Mouse (Mus musculus) liver, embryonic 15.5 days (tissue): Measurements from ENCODE around the gene Itgad. TPM values are rescaled to one million over a fixed set of nuclear protein-coding genes. Genes with fewer than 3 reads are reported as not detected.

Experiments used
- ATAC-seq: fragments of 200-750 bp; cut with Nextera tagmentation; 2 replicates; pipeline ENCODE4 v1.8.0; 2017; ENCODE audit warnings: moderate number of reproducible peaks, mild to moderate bottlenecking, moderate library complexity; ENCODE audit not compliant: insufficient read depth
- H3K27ac ChIP-seq: fragments of 300-500 bp; sonication (generic); replicated peaks from 2 replicates; pipeline ENCODE4 v1.5.1; 2015; ENCODE audit warnings: mild to moderate bottlenecking, inconsistent platforms
- H3K27me3 ChIP-seq: fragments of 300-500 bp; sonication (generic); 2 replicates; pipeline ENCODE4 v1.6.1; 2015; ENCODE audit warnings: mild to moderate bottlenecking, inconsistent platforms
- H3K36me3 ChIP-seq: fragments of 300-500 bp; sonication (generic); replicated peaks from 2 replicates; pipeline ENCODE4 v1.6.1; 2015; ENCODE audit warnings: moderate library complexity, mild to moderate bottlenecking, inconsistent platforms
- H3K4me1 ChIP-seq: fragments of 300-500 bp; sonication (generic); replicated peaks from 2 replicates; pipeline ENCODE4 v1.6.1; 2015; ENCODE audit warnings: inconsistent platforms
- H3K4me2 ChIP-seq: fragments of 300-500 bp; sonication (generic); 2 replicates; pipeline ENCODE4 v1.6.1; 2015; ENCODE audit warnings: moderate library complexity, mild to moderate bottlenecking, inconsistent platforms
- H3K4me3 ChIP-seq: fragments of 300-500 bp; sonication (generic); replicated peaks from 2 replicates; pipeline ENCODE4 v1.5.1; 2015; ENCODE audit warnings: mild to moderate bottlenecking, inconsistent platforms
- H3K9ac ChIP-seq: fragments of 300-500 bp; sonication (generic); 2 replicates; pipeline ENCODE4 v1.6.1; 2015; ENCODE audit warnings: moderate library complexity, mild to moderate bottlenecking, inconsistent platforms
- H3K9me3 ChIP-seq: fragments of 300-500 bp; sonication (generic); replicated peaks from 2 replicates; pipeline ENCODE4 v1.6.1; 2016; ENCODE audit warnings: inconsistent platforms
- WGBS: fragments of 180-500 bp; shearing (Covaris S2); methylation state at CpG from one replicate; pipeline ENCODE4 v1.1.7; 2015; ENCODE audit warnings: mixed read lengths; ENCODE audit not compliant: insufficient replicate concordance; 5-methylcytosine and 5-hydroxymethylcytosine counted together
- polyA plus RNA-seq: library from polyadenylated mRNA; unstranded; fragments of >200 nt; fragmentation: Nextera tagmentation; extraction: Ambion mirVana; gene quantifications from 2 replicates; pipeline ENCODE4 v1.2.1, GENCODE M21; 2015

The Itgad gene
- polyA plus RNA-seq, 1 experiment from 2014 or later, result 0.02 TPM

- Histone ChIP-seq H3K4me2 (no peak overlapping the region), H3K4me1 (peaks cover 39% of the 10 kb centered on the region), H3K27ac (no peak overlapping the region), H3K9me3 (no peaks in the 10 kb centered on the region), H3K4me3 (no peak overlapping the region), H3K27me3 (peaks cover 17% of the 10 kb centered on the region), H3K9ac (no peak overlapping the region), H3K36me3 (peaks cover 52% of the 10 kb centered on the region)
- no peak for ATAC-seq
- 87% methylated on average over 18 of the region's 18 CpGs for whole genome bisulfite sequencing
These were observed 90.3 kb downstream of the Itgad start for GRCm38 (mm10) chr7:128244410-128245025.

- Histone ChIP-seq H3K27me3 (peaks cover 23% of the 10 kb centered on the region), H3K4me1 (peaks cover 37% of the 10 kb centered on the region), H3K4me2 (no peak overlapping the region), H3K9me3 (no peaks in the 10 kb centered on the region), H3K36me3 (peaks cover 41% of the 10 kb centered on the region), H3K27ac (no peak overlapping the region), H3K9ac (no peak overlapping the region), H3K4me3 (no peak overlapping the region)
- no peak for ATAC-seq
- 77% methylated on average over 4 of the region's 4 CpGs for WGBS
These were observed 91.4 kb downstream of the Itgad start for GRCm38 (mm10) chr7:128245547-128245946.

- peaks cover 30% of the 10 kb centered on the region for H3K36me3 ChIP-seq
- H3K9ac ChIP-seq, result peak within 1 kb of the TSS; percentile 65
- H3K4me3 ChIP-seq, result peak within 1 kb of the TSS; percentile 54
- H3K27ac ChIP-seq, result peak within 1 kb of the TSS; percentile 60
- peak within 1 kb of the TSS; percentile 80 for H3K4me2 ChIP-seq
- peaks cover 33% of the 10 kb centered on the region for H3K27me3 ChIP-seq
- 10% methylated on average over 29 of the region's 30 CpGs for WGBS
- ATAC-seq, result peak; percentile 37
- H3K9me3 ChIP-seq, result no peaks in the 10 kb centered on the region
- peaks cover 33% of the 10 kb centered on the region for H3K4me1 ChIP-seq
These were observed 92.6 kb downstream of the Itgad start, which contains the start of gene Tgfb1i1 for GRCm38 (mm10) chr7:128246496-128247391. Gene Tgfb1i1, plus strand, starts transcription at chr7:128246812.

GRCm38 (mm10) chr7:128247443-128247842 lies 93.3 kb downstream of the Itgad start:
- peaks cover 39% of the 10 kb centered on the region for H3K4me1 ChIP-seq
- WGBS, result 2% methylated on average over 13 of the region's 13 CpGs
- H3K27ac ChIP-seq, result peak overlapping the region; percentile 60
- peak overlapping the region; percentile 65 for H3K9ac ChIP-seq
- peak overlapping the region; percentile 80 for H3K4me2 ChIP-seq
- H3K36me3 ChIP-seq, result peaks cover 24% of the 10 kb centered on the region
- peak overlapping the region; percentile 54 for H3K4me3 ChIP-seq
- no peaks in the 10 kb centered on the region for H3K9me3 ChIP-seq
- ATAC-seq, result peak; percentile 81
- H3K27me3 ChIP-seq, result peaks cover 40% of the 10 kb centered on the region

GRCm38 (mm10) chr7:128248081-128249042 lies 94.2 kb downstream of the Itgad start:
- Histone ChIP-seq H3K27ac (no peak overlapping the region), H3K4me1 (peaks cover 42% of the 10 kb centered on the region), H3K4me2 (peak overlapping the region; percentile 80; the same call in 1 of the 2 replicates), H3K9ac (no peak overlapping the region), H3K27me3 (peaks cover 50% of the 10 kb centered on the region), H3K36me3 (peaks cover 17% of the 10 kb centered on the region), H3K9me3 (no peaks in the 10 kb centered on the region), H3K4me3 (no peak overlapping the region)
- 76% methylated on average over 10 of the region's 10 CpGs for WGBS
- ATAC-seq, result no peak

- Histone ChIP-seq H3K9ac (no peak overlapping the region), H3K4me3 (no peak overlapping the region), H3K9me3 (no peaks in the 10 kb centered on the region), H3K4me2 (no peak overlapping the region), H3K4me1 (peaks cover 42% of the 10 kb centered on the region), H3K27me3 (peaks cover 65% of the 10 kb centered on the region), H3K36me3 (peaks cover 5% of the 10 kb centered on the region), H3K27ac (no peak overlapping the region)
- no peak for ATAC-seq
- WGBS, result 57% methylated on average over 5 of the region's 5 CpGs
These were observed 95.8 kb downstream of the Itgad start for GRCm38 (mm10) chr7:128249998-128250397.

- no peak overlapping the region for H3K4me2 ChIP-seq
- H3K27me3 ChIP-seq, result peaks cover 75% of the 10 kb centered on the region
- no peak overlapping the region for H3K4me3 ChIP-seq
- WGBS, result 50% methylated on average over 12 of the region's 12 CpGs
- no peak overlapping the region for H3K27ac ChIP-seq
- H3K4me1 ChIP-seq, result peaks cover 32% of the 10 kb centered on the region
- no peaks in the 10 kb centered on the region for H3K36me3 ChIP-seq
- no peaks in the 10 kb centered on the region for H3K9me3 ChIP-seq
- H3K9ac ChIP-seq, result no peak overlapping the region
- no peak for ATAC-seq
These were observed 97.8 kb downstream of the Itgad start for GRCm38 (mm10) chr7:128251946-128252345.

- 21% methylated on average over 24 of the region's 24 CpGs for WGBS
- no peak for ATAC-seq
- peak overlapping the region; percentile 33; the same call in 1 of the 2 replicates for H3K4me2 ChIP-seq
- no peak overlapping the region for H3K4me3 ChIP-seq
- H3K27ac ChIP-seq, result no peak overlapping the region
- H3K9ac ChIP-seq, result no peak overlapping the region
- H3K27me3 ChIP-seq, result peaks cover 80% of the 10 kb centered on the region
- peaks cover 25% of the 10 kb centered on the region for H3K4me1 ChIP-seq
- H3K9me3 ChIP-seq, result no peaks in the 10 kb centered on the region
- H3K36me3 ChIP-seq, result no peaks in the 10 kb centered on the region
These were observed 98.4 kb downstream of the Itgad start for GRCm38 (mm10) chr7:128252609-128253008.

- no peak for ATAC-seq
- H3K27ac ChIP-seq, result no peak overlapping the region
- no peak overlapping the region for H3K9ac ChIP-seq
- WGBS, result 50% methylated on average over 2 of the region's 2 CpGs
- no peaks in the 10 kb centered on the region for H3K36me3 ChIP-seq
- H3K27me3 ChIP-seq, result peaks cover 91% of the 10 kb centered on the region
- H3K4me3 ChIP-seq, result no peak overlapping the region
- H3K4me1 ChIP-seq, result peaks cover 14% of the 10 kb centered on the region
- no peaks in the 10 kb centered on the region for H3K9me3 ChIP-seq
- no peak overlapping the region for H3K4me2 ChIP-seq
These were observed 100.8 kb downstream of the Itgad start for GRCm38 (mm10) chr7:128254978-128255377.

- Histone ChIP-seq H3K27me3 (peaks cover 91% of the 10 kb centered on the region), H3K27ac (no peak overlapping the region), H3K9me3 (no peaks in the 10 kb centered on the region), H3K4me2 (no peak overlapping the region), H3K4me1 (peaks cover 9% of the 10 kb centered on the region), H3K36me3 (no peaks in the 10 kb centered on the region), H3K9ac (no peak overlapping the region), H3K4me3 (no peak overlapping the region)
- ATAC-seq, result no peak
- WGBS, result 74% methylated on average over 5 of the region's 5 CpGs
These were observed 101.6 kb downstream of the Itgad start for GRCm38 (mm10) chr7:128255757-128256156.
